Mouse (Mus musculus) brain, adult 2 months (tissue): Measurements from ENCODE around the gene Plpp4.
A peak's percentile ranks its signal among the peaks of the same experiment; 100 is the strongest.

Experiments used
- DNase-seq: peaks from one replicate; pipeline ENCODE4 v3.0.0; 2011; ENCODE audit warnings: low read depth, low spot score

The Plpp4 gene

GRCm38 (mm10) chr7:129256621-129257373 is at the start of gene Plpp4:
Gene Plpp4, plus strand, starts transcription at chr7:129257031.
- DNase-seq, result peak; percentile 43

- no peak for DNase-seq
These were observed 40.8 kb upstream of the Plpp4 start for GRCm38 (mm10) chr7:129215926-129216543.

GRCm38 (mm10) chr7:129216547-129217195 is 40.2 kb upstream of the Plpp4 start:
- no peak for DNase-seq

- DNase-seq, result no peak
These were observed 35.9 kb upstream of the Plpp4 start for GRCm38 (mm10) chr7:129220948-129221347.

GRCm38 (mm10) chr7:129221649-129222048 is 35.2 kb upstream of the Plpp4 start:
- no peak for DNase-seq

GRCm38 (mm10) chr7:129235410-129235809 is 21.4 kb upstream of the Plpp4 start:
- peak; percentile 55 for DNase-seq

- no peak for DNase-seq
These were observed 20.8 kb upstream of the Plpp4 start for GRCm38 (mm10) chr7:129235995-129236394.

GRCm38 (mm10) chr7:129250981-129251380 is 5.8 kb upstream of the Plpp4 start:
- no peak for DNase-seq

GRCm38 (mm10) chr7:129253406-129253805 is 3.4 kb upstream of the Plpp4 start:
- DNase-seq, result no peak

GRCm38 (mm10) chr7:129254126-129254525 is 2.7 kb upstream of the Plpp4 start:
- DNase-seq, result no peak

GRCm38 (mm10) chr7:129255406-129255805 is 1.4 kb upstream of the Plpp4 start:
- DNase-seq, result no peak

- DNase-seq, result no peak
These were observed 665 bp downstream of the Plpp4 start for GRCm38 (mm10) chr7:129257374-129258018.

- no peak for DNase-seq
These were observed 1.5 kb downstream of the Plpp4 start for GRCm38 (mm10) chr7:129258331-129258730.

GRCm38 (mm10) chr7:129259195-129259594 is 2.4 kb downstream of the Plpp4 start:
- DNase-seq, result no peak

- DNase-seq, result no peak
These were observed 17.0 kb downstream of the Plpp4 start for GRCm38 (mm10) chr7:129273867-129274266.

GRCm38 (mm10) chr7:129274726-129275125 is 17.9 kb downstream of the Plpp4 start:
- DNase-seq, result no peak

GRCm38 (mm10) chr7:129277751-129278150 is 20.9 kb downstream of the Plpp4 start:
- no peak for DNase-seq

GRCm38 (mm10) chr7:129278801-129279200 is 22.0 kb downstream of the Plpp4 start:
- DNase-seq, result no peak

- DNase-seq, result no peak
These were observed 22.4 kb downstream of the Plpp4 start for GRCm38 (mm10) chr7:129279261-129279660.

- no peak for DNase-seq
These were observed 25.1 kb downstream of the Plpp4 start for GRCm38 (mm10) chr7:129281966-129282365.

- no peak for DNase-seq
These were observed 28.5 kb downstream of the Plpp4 start for GRCm38 (mm10) chr7:129285186-129285868.

- no peak for DNase-seq
These were observed 36.4 kb downstream of the Plpp4 start for GRCm38 (mm10) chr7:129293211-129293610.
